Mouse (Mus musculus): ENCODE results near the gene Ugt1a7c. TPM values are rescaled to one million over a fixed set of nuclear protein-coding genes. Genes with fewer than 3 reads are reported as not detected.
"Not testable (repeated sequence)": the region's sequence is repeated elsewhere in the genome, so short reads cannot be mapped to it uniquely, and the experiment has no call there.

Ugt1a7c gene
- polyA plus RNA-seq, 1 experiment from 2014 or later = 2.7 TPM

GRCm38 (mm10) chr1:88120550-88120949 is 25.7 kb downstream of the Ugt1a7c start:
- not testable (repeated sequence) for H3K27ac ChIP-seq (ENCODE audit: low read length); H3K4me3 ChIP-seq (ENCODE audit: low read depth, low read length); H3K9me3 ChIP-seq (ENCODE audit: low read length); H3K36me3 ChIP-seq (ENCODE audit: insufficient read depth, low read length); H3K4me2 ChIP-seq (replicated peaks; ENCODE audit: low read depth, low read length); H3K4me1 ChIP-seq (ENCODE audit: insufficient read depth, low read depth, low read length); H3K27me3 ChIP-seq (replicated peaks; ENCODE audit: insufficient read depth, low read length); H3K9ac ChIP-seq (replicated peaks; ENCODE audit: low read depth); DNase-seq (ENCODE audit: low spot score)
- peak; percentile 63 for ATAC-seq
- TF ChIP-seq CTCF (IDR thresholded peaks at IDR 0.05) = peak; percentile 60
- 7% methylated on average over 4 of the region's 4 CpGs for WGBS

- no CpG with 5 or more reads among the region's 1 CpGs for WGBS
- H3K4me1 ChIP-seq (ENCODE audit: insufficient read depth, low read depth, low read length); H3K27me3 ChIP-seq (replicated peaks; ENCODE audit: insufficient read depth, low read length); H3K36me3 ChIP-seq (ENCODE audit: insufficient read depth, low read length); H3K4me3 ChIP-seq (ENCODE audit: low read depth, low read length); H3K9me3 ChIP-seq (ENCODE audit: low read length); H3K27ac ChIP-seq (ENCODE audit: low read length); H3K4me2 ChIP-seq (replicated peaks; ENCODE audit: low read depth, low read length); H3K9ac ChIP-seq (replicated peaks; ENCODE audit: low read depth): not testable (repeated sequence)
- DNase-seq (ENCODE audit: low spot score) = peak; percentile 63
- ATAC-seq = peak; percentile 44; the same call in 1 of the 2 replicates
- peak; percentile 64 for TF ChIP-seq CTCF (IDR thresholded peaks at IDR 0.05)
Observed at GRCm38 (mm10) chr1:88121521-88121920, 26.7 kb downstream of the Ugt1a7c start.

DNA sequence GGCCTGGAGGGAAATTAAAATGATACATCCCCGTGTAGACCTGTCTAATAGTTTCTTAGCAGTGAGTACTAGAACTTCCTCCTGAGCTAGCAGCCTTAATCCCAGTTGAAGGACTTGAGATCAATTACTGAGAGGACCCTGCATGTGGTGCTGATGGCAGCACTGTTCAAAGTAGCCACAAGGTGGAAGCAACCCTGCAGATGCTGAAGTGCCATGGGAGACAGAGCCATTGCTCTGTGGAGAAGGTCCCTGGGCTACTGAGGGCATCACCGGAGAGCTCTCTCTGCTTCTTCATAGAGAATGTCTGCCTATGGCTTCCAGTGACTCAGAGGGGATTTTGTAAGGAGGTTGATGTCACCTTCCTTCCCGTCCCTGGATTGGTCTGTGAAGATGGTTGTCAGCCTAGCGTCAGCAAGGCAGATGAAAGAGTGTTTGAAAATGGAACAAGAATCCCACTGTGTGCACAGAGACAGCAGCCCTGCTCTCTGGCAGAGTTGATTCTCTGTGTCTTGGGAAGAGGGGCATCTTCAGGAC is 31.0 kb downstream of the Ugt1a7c start:
- not testable (repeated sequence) for H3K4me1 ChIP-seq (ENCODE audit: insufficient read depth, low read depth, low read length); DNase-seq (ENCODE audit: low spot score); H3K4me2 ChIP-seq (replicated peaks; ENCODE audit: low read depth, low read length); H3K27ac ChIP-seq (ENCODE audit: low read length); H3K9ac ChIP-seq (replicated peaks; ENCODE audit: low read depth); H3K9me3 ChIP-seq (ENCODE audit: low read length); H3K4me3 ChIP-seq (ENCODE audit: low read depth, low read length); H3K36me3 ChIP-seq (ENCODE audit: insufficient read depth, low read length); H3K27me3 ChIP-seq (replicated peaks; ENCODE audit: insufficient read depth, low read length)
- peak; percentile 17; the same call in 1 of the 2 replicates for ATAC-seq
- TF ChIP-seq CTCF (IDR thresholded peaks at IDR 0.05) = peak; percentile 56
- WGBS = 64% methylated on average over 4 of the region's 4 CpGs

GRCm38 (mm10) chr1:88129091-88129490 is 34.2 kb downstream of the Ugt1a7c start:
- not testable (repeated sequence) for ATAC-seq; H3K27me3 ChIP-seq (replicated peaks; ENCODE audit: insufficient read depth, low read length)
- WGBS = 59% methylated on average over 2 of the region's 2 CpGs

GRCm38 (mm10) chr1:88130223-88130622 is 35.4 kb downstream of the Ugt1a7c start:
- H3K27me3 ChIP-seq (replicated peaks; ENCODE audit: insufficient read depth, low read length); H3K4me1 ChIP-seq (ENCODE audit: insufficient read depth, low read depth, low read length); H3K36me3 ChIP-seq (ENCODE audit: insufficient read depth, low read length); H3K9ac ChIP-seq (replicated peaks; ENCODE audit: low read depth); ATAC-seq; DNase-seq (ENCODE audit: low spot score); H3K4me2 ChIP-seq (replicated peaks; ENCODE audit: low read depth, low read length); H3K4me3 ChIP-seq (ENCODE audit: low read depth, low read length); H3K27ac ChIP-seq (ENCODE audit: low read length); H3K9me3 ChIP-seq (ENCODE audit: low read length): not testable (repeated sequence)
- 72% methylated on average over 1 of the region's 1 CpGs for WGBS

More at GRCm38 (mm10) chr1:88129091-88129490, 34.2 kb downstream of the Ugt1a7c start:
- DNase-seq (ENCODE audit: low spot score); H3K4me2 ChIP-seq (replicated peaks; ENCODE audit: low read depth, low read length); H3K36me3 ChIP-seq (ENCODE audit: insufficient read depth, low read length); H3K9me3 ChIP-seq (ENCODE audit: low read length); H3K4me3 ChIP-seq (ENCODE audit: low read depth, low read length); H3K4me1 ChIP-seq (ENCODE audit: insufficient read depth, low read depth, low read length); H3K9ac ChIP-seq (replicated peaks; ENCODE audit: low read depth); H3K27ac ChIP-seq (ENCODE audit: low read length): not testable (repeated sequence)

DNA sequence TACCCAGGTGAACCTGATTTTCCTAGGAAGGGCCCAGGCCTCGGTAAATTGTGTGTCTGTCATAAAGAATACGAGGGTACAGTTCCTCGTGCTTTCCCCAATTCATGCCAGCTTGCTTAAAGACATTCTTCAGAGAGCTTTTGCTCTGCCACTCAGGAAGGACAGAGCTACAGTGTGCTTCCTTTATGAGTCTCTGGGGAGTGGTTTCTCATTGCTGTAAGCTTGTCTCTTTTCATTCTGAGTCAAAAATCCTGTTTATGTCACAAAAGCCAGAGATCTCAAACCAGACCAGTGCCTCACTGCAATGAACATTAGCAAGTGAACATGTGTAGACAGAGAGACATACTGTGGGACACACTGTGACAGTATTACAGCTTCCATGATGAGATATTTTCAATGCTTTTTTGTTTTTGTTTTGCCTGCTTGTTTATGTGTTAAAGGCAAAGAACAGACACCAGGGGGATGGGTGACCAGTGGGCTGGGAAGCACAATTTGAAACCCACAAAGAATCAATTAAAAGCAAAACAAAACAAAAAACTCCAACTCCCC is 39.1 kb downstream of the Ugt1a7c start:
- Histone ChIP-seq H3K4me3 (ENCODE audit: low read depth, low read length) (no peak overlapping the region), H3K9me3 (ENCODE audit: low read length) (no peaks in the 10 kb centered on the region), H3K4me1 (ENCODE audit: insufficient read depth, low read depth, low read length) (peaks cover 8% of the 10 kb centered on the region; the same call in 1 of the 2 replicates), H3K27me3 (replicated peaks; ENCODE audit: insufficient read depth, low read length) (no peaks in the 10 kb centered on the region), H3K4me2 (replicated peaks; ENCODE audit: low read depth, low read length) (no peak overlapping the region), H3K27ac (ENCODE audit: low read length) (peak overlapping the region; percentile 61), H3K9ac (replicated peaks; ENCODE audit: low read depth) (no peak overlapping the region), H3K36me3 (ENCODE audit: insufficient read depth, low read length) (no peaks in the 10 kb centered on the region)
- no peak for ATAC-seq
- no peak for TF ChIP-seq CTCF (IDR thresholded peaks at IDR 0.05)
- TF ChIP-seq EP300 (IDR thresholded peaks at IDR 0.05) = no peak
- WGBS = 53% methylated on average over 3 of the region's 3 CpGs
- DNase-seq (ENCODE audit: low spot score) = no peak

All from lung, postnatal 0 days (tissue).